Mouse (Mus musculus): ENCODE data around the gene Efcab6.

GRCm38 (mm10) chr15:84065701-84066100, 522 bp upstream of the Efcab6 start:
- TF ChIP-seq CTCF (IDR thresholded peaks at IDR 0.05; ENCODE audit: control insufficient read depth, insufficient read depth, low read length) (peak; percentile 38; the same call in 1 of the 2 replicates), POLR2A (IDR thresholded peaks at IDR 0.05; ENCODE audit: borderline replicate concordance, control insufficient read depth, low read depth, low read length) (no peak)
